Mouse (Mus musculus) bone marrow macrophage, adult 2 months (primary cell): ENCODE measurements at regions not wholly inside any gene's neighbourhood (a gene's known extent, or its start where the extent isn't known, plus 50 kb on each side); places are given as distances from the start of the nearest gene placed in this dataset.

Source experiments
- CTCF ChIP-seq: IDR thresholded peaks from 2 replicates; pipeline ENCODE4 v1.5.1; 2012; ENCODE audit warnings: low read depth, mild to moderate bottlenecking, low read length, moderate library complexity
- POLR2A ChIP-seq: IDR thresholded peaks from 2 replicates; pipeline ENCODE4 v1.6.1; 2012; ENCODE audit warnings: mild to moderate bottlenecking, low read depth, low read length, borderline replicate concordance

DNA sequence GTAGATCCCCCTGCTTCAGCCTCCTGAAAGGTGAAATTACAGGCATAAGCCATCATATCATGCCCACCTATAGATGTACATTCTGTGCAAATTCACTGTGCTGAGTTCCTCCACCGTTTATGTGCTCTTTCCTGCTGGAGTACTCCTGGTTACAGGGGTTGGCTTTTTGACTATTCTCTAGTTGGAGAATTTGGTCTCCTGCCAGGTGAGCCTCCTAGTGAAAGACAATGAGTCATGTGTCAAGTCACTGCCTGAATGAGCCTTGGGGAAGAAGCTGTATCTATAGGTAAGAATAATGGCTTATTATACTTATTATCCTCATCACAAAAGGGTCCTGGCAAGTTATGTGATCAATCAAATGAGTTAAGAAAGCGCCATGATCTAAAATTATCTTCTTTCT is 230.5 kb upstream of the Eci2 start:
- TF ChIP-seq CTCF (no peak), POLR2A (no peak)
